Mouse (Mus musculus): Measurements from ENCODE around the gene Mrps27.

- TF ChIP-seq EP300 (optimal IDR thresholded peaks at IDR 0.05) (no peak), CTCF (IDR thresholded peaks at IDR 0.05; ENCODE audit: low read depth) (no peak)
These were observed 53.6 kb downstream of the Mrps27 start for GRCm38 (mm10) chr13:99398149-99398701.

Data from stomach, postnatal 0 days (tissue).